Mouse (Mus musculus): ENCODE measurements around the gene Idi1. TPM values are rescaled to one million over a fixed set of nuclear protein-coding genes. Genes with fewer than 3 reads are reported as not detected.
A peak's percentile ranks its signal among the peaks of the same experiment; 100 is the strongest.

Idi1 gene
- total and polyA plus RNA-seq, 2 experiments from 2014 or later, result 29.0 to 31.7 TPM

DNA sequence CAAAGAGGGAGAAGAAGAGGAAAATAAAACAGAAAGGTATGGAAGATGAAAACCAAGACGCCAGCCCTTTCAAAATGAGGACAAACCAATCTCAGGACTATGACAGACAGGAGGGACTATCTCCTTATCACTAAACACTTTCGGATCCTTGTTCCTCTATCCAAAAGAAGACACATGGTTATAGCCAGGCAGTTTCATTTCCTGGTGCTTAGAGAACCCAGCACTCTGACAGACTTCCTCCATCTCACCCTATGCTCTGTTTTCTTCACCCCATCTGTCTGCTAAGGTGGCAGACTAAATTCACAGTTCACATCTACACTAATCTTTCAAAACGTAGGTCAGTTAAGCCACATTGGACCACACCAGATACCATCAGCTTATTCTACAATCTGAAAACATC lies 43.0 kb upstream of the Idi1 start:
- Histone ChIP-seq H3K9ac (replicated peaks; ENCODE audit: low read depth, low read length) (no peak overlapping the region), H3K36me3 (replicated peaks; ENCODE audit: control insufficient read depth, insufficient read depth, low read length) (peaks cover 78% of the 10 kb centered on the region), H3K9me3 (replicated peaks; ENCODE audit: control insufficient read depth, low read length) (no peaks in the 10 kb centered on the region), H3K4me3 (ENCODE audit: low read depth, low read length) (no peak overlapping the region), H3K27me3 (ENCODE audit: control insufficient read depth, insufficient read depth, low read length) (no peaks in the 10 kb centered on the region), H3K4me1 (ENCODE audit: control insufficient read depth, insufficient read depth) (no peaks in the 10 kb centered on the region), H3K4me2 (ENCODE audit: low read depth, low read length) (no peak overlapping the region), H3K27ac (ENCODE audit: low read depth) (no peak overlapping the region; the same call in 1 of the 2 replicates)
- DNase-seq (ENCODE audit: low spot score) (no peak), ATAC-seq (ENCODE audit: insufficient read depth, low read depth) (no peak)
- TF ChIP-seq CTCF (IDR thresholded peaks at IDR 0.05; ENCODE audit: low read depth) (no peak), EP300 (IDR thresholded peaks at IDR 0.05; ENCODE audit: low read depth) (no peak)
- 80% methylated on average over 3 of the region's 3 CpGs for WGBS

- DNase-seq (ENCODE audit: low spot score) (peak; percentile 46), ATAC-seq (ENCODE audit: insufficient read depth, low read depth) (peak; percentile 49; the same call in 1 of the 2 replicates)
- H3K4me1 ChIP-seq (ENCODE audit: control insufficient read depth, insufficient read depth), result no peaks in the 10 kb centered on the region
- TF ChIP-seq EP300 (IDR thresholded peaks at IDR 0.05; ENCODE audit: low read depth) (no peak), CTCF (IDR thresholded peaks at IDR 0.05; ENCODE audit: low read depth) (peak; percentile 76)
- H3K27ac ChIP-seq (ENCODE audit: low read depth), result no peak overlapping the region
- no peak overlapping the region for H3K4me3 ChIP-seq (ENCODE audit: low read depth, low read length)
- H3K36me3 ChIP-seq (replicated peaks; ENCODE audit: control insufficient read depth, insufficient read depth, low read length), result peaks cover 57% of the 10 kb centered on the region
- H3K27me3 ChIP-seq (ENCODE audit: control insufficient read depth, insufficient read depth, low read length), result no peaks in the 10 kb centered on the region
- WGBS, result 51% methylated on average over 2 of the region's 2 CpGs
- H3K4me2 ChIP-seq (ENCODE audit: low read depth, low read length), result no peak overlapping the region
- no peak overlapping the region for H3K9ac ChIP-seq (replicated peaks; ENCODE audit: low read depth, low read length)
- H3K9me3 ChIP-seq (replicated peaks; ENCODE audit: control insufficient read depth, low read length), result no peaks in the 10 kb centered on the region
These were observed 37.6 kb upstream of the Idi1 start for GRCm38 (mm10) chr13:8847702-8848101.

DNA sequence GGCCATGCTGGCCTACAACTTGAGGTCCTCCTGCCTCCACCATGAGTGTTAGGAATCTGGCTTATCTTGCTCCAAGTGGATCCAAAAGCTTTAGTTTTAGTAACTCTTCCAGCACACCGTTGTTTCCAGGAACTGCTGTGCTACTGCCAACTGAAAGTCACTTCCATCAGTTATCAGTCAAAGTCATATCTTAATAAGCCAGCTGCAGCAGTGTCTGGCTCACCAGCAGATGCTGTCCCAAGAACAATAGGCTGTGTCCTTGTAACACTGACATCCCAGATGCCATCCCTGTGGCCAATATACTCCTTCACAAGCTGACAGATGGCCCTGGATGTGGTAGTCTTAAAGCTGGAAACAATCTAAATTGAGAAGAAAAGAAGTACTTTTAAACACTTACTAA lies 36.0 kb upstream of the Idi1 start:
- Histone ChIP-seq H3K4me2 (ENCODE audit: low read depth, low read length) (no peak overlapping the region), H3K27ac (ENCODE audit: low read depth) (0 out of 2 replicates have a peak overlapping the region, but pooled peaks have one; percentile 11), H3K27me3 (ENCODE audit: control insufficient read depth, insufficient read depth, low read length) (no peaks in the 10 kb centered on the region), H3K36me3 (replicated peaks; ENCODE audit: control insufficient read depth, insufficient read depth, low read length) (peaks cover 57% of the 10 kb centered on the region), H3K4me3 (ENCODE audit: low read depth, low read length) (no peak overlapping the region), H3K4me1 (ENCODE audit: control insufficient read depth, insufficient read depth) (no peaks in the 10 kb centered on the region), H3K9me3 (replicated peaks; ENCODE audit: control insufficient read depth, low read length) (no peaks in the 10 kb centered on the region), H3K9ac (replicated peaks; ENCODE audit: low read depth, low read length) (no peak overlapping the region)
- TF ChIP-seq CTCF (IDR thresholded peaks at IDR 0.05; ENCODE audit: low read depth), result no peak
- no peak for TF ChIP-seq EP300 (IDR thresholded peaks at IDR 0.05; ENCODE audit: low read depth)
- DNase-seq (ENCODE audit: low spot score) (no peak), ATAC-seq (ENCODE audit: insufficient read depth, low read depth) (no peak)
- WGBS, result 11% methylated on average over 1 of the region's 1 CpGs

GRCm38 (mm10) chr13:8853424-8853823 lies 31.9 kb upstream of the Idi1 start:
- H3K36me3 ChIP-seq (replicated peaks; ENCODE audit: control insufficient read depth, insufficient read depth, low read length), result peaks cover 38% of the 10 kb centered on the region
- H3K4me2 ChIP-seq (ENCODE audit: low read depth, low read length), result no peak overlapping the region
- H3K9me3 ChIP-seq (replicated peaks; ENCODE audit: control insufficient read depth, low read length), result no peaks in the 10 kb centered on the region
- TF ChIP-seq EP300 (IDR thresholded peaks at IDR 0.05; ENCODE audit: low read depth), result no peak
- H3K9ac ChIP-seq (replicated peaks; ENCODE audit: low read depth, low read length), result no peak overlapping the region
- H3K27ac ChIP-seq (ENCODE audit: low read depth), result no peak overlapping the region
- no peaks in the 10 kb centered on the region for H3K27me3 ChIP-seq (ENCODE audit: control insufficient read depth, insufficient read depth, low read length)
- DNase-seq (ENCODE audit: low spot score) (no peak), ATAC-seq (ENCODE audit: insufficient read depth, low read depth) (no peak)
- no peaks in the 10 kb centered on the region for H3K4me1 ChIP-seq (ENCODE audit: control insufficient read depth, insufficient read depth)
- 96% methylated on average over 4 of the region's 4 CpGs for WGBS
- no peak overlapping the region for H3K4me3 ChIP-seq (ENCODE audit: low read depth, low read length)

GRCm38 (mm10) chr13:8854769-8855168 lies 30.5 kb upstream of the Idi1 start:
- H3K36me3 ChIP-seq (replicated peaks; ENCODE audit: control insufficient read depth, insufficient read depth, low read length), result peaks cover 27% of the 10 kb centered on the region
- 87% methylated on average over 2 of the region's 2 CpGs for WGBS

GRCm38 (mm10) chr13:8858453-8858852 lies 26.8 kb upstream of the Idi1 start:
- WGBS, result 31% methylated on average over 6 of the region's 6 CpGs
- peak; percentile 88 for ATAC-seq (ENCODE audit: insufficient read depth, low read depth)
- TF ChIP-seq EP300 (IDR thresholded peaks at IDR 0.05; ENCODE audit: low read depth) (no peak), CTCF (IDR thresholded peaks at IDR 0.05; ENCODE audit: low read depth) (no peak)
- Histone ChIP-seq H3K4me1 (ENCODE audit: control insufficient read depth, insufficient read depth) (no peaks in the 10 kb centered on the region; the same call in 1 of the 2 replicates), H3K27me3 (ENCODE audit: control insufficient read depth, insufficient read depth, low read length) (no peaks in the 10 kb centered on the region), H3K4me2 (ENCODE audit: low read depth, low read length) (no peak overlapping the region), H3K9ac (replicated peaks; ENCODE audit: low read depth, low read length) (no peak overlapping the region), H3K9me3 (replicated peaks; ENCODE audit: control insufficient read depth, low read length) (no peaks in the 10 kb centered on the region), H3K27ac (ENCODE audit: low read depth) (peak overlapping the region; percentile 59; the same call in 1 of the 2 replicates), H3K36me3 (replicated peaks; ENCODE audit: control insufficient read depth, insufficient read depth, low read length) (peaks cover 25% of the 10 kb centered on the region), H3K4me3 (ENCODE audit: low read depth, low read length) (no peak overlapping the region)
- DNase-seq (ENCODE audit: low spot score), result peak; percentile 62

More at GRCm38 (mm10) chr13:8854769-8855168, 30.5 kb upstream of the Idi1 start:
- H3K27ac ChIP-seq (ENCODE audit: low read depth), result no peak overlapping the region
- H3K4me1 ChIP-seq (ENCODE audit: control insufficient read depth, insufficient read depth), result no peaks in the 10 kb centered on the region; the same call in 1 of the 2 replicates
- no peaks in the 10 kb centered on the region for H3K27me3 ChIP-seq (ENCODE audit: control insufficient read depth, insufficient read depth, low read length)
- no peak for TF ChIP-seq EP300 (IDR thresholded peaks at IDR 0.05; ENCODE audit: low read depth)
- TF ChIP-seq CTCF (IDR thresholded peaks at IDR 0.05; ENCODE audit: low read depth), result no peak
- H3K9ac ChIP-seq (replicated peaks; ENCODE audit: low read depth, low read length), result no peak overlapping the region
- no peak overlapping the region for H3K4me2 ChIP-seq (ENCODE audit: low read depth, low read length)
- no peak for DNase-seq (ENCODE audit: low spot score)
- no peak overlapping the region for H3K4me3 ChIP-seq (ENCODE audit: low read depth, low read length)
- H3K9me3 ChIP-seq (replicated peaks; ENCODE audit: control insufficient read depth, low read length), result no peaks in the 10 kb centered on the region
- ATAC-seq (ENCODE audit: insufficient read depth, low read depth), result no peak
